Mouse (Mus musculus) layer of hippocampus, postnatal 25 days (tissue): ENCODE measurements at regions not wholly inside any gene's neighbourhood (a gene's known extent, or its start where the extent isn't known, plus 50 kb on each side); places are given as distances from the start of the nearest gene placed in this dataset.

ENCODE experiments used
- DNase-seq, 2 experiments: peaks; one replicate each; pipeline ENCODE4 v3.0.0; 2022; ENCODE audit warnings: mixed read lengths in 2 of 2, low spot score in 1 of 2; ENCODE audit errors: extremely low spot score in 1 of 2

DNA sequence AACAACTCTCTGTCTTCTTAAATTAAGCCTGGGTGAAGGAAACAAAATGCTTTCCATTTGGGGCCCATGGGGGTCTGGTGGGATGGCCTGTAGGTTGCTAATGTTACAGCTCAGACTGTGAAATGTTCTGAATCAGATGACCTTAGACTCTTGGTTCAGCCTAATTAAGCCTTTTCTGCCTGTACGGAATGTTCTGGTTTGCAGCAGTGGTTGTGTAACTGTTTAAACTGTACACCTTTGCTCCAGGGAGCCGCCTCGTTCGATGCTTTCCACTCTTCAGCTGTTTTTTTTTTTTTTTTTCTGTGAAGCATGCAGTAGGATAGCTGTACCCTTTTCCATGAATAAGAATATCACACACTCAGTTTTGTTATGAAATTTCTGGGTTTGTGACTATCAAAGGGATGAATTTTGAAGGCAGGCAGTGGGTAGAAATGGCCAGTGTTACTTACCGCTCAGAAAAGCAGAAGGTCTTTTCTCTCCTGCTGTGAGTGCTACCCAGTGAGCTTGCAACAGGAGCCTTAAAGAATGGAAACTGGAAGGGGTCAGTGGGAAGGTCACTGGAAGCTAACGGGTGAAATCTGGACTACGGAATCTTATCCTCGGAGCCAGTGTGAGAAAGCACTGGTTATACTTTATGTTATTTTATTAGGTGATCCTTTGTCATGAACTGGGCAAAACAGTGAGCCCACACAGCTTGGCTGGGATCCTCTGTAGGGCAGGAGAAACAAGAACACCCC lies 349.4 kb downstream of the Foxo1 start:
- DNase-seq, result no peak

DNA sequence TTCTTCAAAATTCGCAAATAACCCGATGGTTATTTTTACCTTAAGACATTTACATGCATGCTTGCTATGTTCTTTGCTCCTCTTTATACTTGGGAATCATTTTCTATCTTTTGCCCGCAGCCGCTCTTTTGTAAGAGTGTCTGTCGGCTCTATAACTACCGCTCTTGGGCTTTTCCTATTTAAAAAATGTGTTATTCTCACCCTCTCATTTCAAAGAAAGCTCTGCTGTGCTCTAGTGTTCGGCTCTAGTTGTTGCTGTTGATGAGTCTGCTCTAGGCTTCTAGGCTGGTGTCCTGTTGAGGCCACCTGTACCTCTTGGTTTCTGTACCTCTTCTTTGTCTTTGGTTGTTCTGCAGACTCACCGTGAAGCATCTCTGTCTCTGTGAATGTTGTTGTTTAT lies 343.7 kb downstream of the Foxo1 start:
- DNase-seq, result no peak

DNA sequence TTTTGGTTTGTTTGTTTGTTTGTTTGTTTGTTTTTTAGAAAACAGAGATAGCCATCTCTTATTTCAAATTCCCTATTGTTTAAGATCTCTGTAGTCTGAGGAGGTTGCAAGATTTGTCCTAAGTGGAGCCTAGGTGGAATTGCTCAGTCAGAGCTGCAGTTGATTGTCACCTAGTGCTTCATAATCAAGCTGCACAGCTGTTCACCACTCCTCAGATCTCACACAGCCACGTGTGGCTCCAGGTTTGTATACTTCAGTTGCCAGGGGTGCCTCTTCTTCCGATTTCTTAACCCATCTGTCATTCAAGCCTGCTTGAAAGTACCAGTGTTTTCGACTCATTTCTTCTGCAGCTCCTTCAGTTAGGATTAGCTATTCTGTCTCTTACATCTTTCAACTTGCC lies 342.3 kb downstream of the Foxo1 start:
- DNase-seq, result no peak

DNA sequence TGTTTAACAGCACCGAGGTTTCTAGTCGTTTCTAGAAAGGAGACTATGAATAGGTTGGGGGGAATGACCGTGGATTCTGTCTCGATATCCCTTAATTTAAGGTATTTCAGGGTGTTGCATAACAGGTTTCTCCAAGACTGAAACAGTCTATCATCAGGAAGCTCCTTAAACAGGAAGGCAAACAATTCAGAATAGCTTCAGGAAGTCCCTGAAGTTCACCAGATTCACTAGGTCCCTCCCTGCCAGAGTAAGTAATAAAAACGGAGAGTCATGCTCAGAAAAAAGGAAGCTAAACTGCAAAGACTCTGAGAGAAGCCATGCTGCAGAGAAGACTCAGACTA lies 339.9 kb downstream of the Foxo1 start:
- no peak for DNase-seq

DNA sequence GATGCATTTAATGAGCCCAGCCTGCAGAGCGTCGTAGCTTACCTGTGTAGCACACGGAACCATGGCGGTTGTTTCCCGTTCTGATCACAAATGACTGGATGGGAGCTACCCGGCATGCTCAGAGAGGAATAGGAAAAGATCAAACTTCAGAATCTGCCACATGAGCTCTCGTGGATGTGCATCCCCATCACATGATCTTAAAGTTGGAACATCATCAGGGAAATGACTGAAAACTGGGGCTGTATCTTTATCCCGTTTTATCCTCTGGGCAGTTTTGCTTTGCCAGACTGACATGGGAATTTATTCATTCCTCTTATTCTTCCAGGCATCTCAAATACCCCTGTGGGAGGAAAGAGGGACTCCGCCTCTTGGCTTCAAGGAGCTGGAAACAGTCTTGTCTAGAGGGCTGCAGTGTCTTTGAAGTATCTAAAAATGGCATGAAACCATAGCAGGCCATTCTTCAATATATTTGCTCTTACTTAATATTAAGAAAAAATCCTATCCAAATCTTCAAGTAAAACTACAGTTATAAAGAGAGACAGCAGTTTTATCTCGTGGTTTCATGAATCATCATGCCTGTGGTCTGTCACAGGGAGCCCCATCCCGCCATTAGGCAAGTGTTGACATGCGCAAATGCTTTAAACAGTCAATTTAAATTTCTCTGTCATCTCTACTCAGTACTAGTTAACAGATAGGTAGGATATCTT lies 339.4 kb downstream of the Foxo1 start:
- no peak for DNase-seq

DNA sequence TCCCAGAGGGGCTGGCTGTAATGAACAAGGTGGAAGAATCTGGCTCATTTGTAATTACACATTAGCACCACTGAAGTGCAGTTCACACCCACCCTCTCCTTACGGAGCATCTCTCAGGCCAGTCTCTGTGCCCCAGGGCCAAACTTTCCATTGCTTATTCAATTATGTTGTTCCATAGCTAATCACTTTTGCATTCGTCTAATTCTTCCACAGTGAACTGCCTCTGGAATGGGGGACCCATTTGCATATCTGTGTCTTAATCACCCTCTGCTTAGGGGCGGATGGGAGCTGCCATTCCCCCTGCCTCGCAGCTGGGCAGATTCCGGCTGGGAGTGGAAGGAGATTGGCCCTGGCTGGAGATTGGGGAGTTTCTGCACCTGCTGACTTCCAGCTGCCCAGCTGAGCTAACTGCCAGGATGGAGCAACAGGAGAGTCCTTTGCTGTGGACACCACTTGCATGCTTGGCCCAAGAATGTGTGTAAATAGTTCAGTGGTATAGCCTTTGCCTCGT lies 337.2 kb downstream of the Foxo1 start:
- DNase-seq, result no peak

DNA sequence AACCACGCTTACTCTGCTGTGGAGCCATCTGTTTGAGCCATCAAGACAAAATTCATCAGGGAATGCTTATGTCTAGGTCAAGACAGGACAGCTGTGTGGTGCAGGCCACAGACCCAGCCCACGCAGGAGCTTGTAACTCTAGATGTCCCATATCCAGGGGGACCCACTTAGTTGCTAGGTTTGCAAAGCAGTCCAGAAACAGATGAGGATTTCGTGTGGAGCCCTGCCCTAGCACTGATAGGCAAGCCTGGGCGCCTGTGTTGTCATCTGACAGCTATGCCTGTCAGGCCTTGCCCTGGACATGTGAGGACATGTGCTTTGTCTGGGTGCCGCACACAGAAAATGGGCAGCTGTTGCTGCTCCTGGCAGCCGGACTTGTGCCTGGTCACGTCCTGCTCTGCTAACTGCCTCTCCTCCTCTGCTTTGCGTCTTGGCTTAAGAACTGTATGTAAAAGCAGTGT lies 335.1 kb downstream of the Foxo1 start:
- no peak for DNase-seq

DNA sequence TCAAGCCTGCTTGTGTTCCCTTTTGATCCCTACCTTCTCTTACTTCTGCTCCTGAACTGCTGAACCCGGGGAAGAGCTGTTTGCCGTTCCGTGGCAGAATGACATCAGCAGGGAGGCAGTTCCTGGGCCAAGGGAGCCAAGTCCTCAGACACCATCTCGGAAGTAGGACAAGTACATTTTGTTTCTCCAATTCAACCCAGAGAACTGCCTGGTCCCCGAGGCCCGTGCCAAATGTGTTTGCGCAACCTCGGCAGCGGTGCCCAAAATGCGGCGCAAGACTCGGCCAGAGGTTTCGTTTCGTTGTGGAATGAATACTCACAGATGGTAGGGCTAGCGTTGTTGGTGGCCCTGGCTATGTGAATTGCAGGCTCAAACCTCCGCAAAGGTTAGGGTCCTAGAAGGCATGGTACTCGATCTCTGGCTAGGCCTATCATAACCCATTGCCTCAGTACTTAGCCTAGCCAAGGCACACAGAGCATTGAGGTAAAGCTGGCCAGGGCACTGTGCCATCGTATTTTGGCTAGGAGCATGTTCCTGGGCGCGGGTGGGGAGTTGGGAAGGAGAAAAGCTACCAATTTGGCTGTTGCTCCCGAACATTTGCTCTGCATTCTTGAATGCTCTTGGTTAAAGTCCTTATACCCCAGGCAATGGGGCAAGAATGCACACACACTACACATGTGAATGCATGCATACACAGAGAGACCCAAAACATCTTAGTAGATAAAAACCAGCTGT lies 333.0 kb downstream of the Foxo1 start:
- DNase-seq, result peak; percentile 23 to 54

DNA sequence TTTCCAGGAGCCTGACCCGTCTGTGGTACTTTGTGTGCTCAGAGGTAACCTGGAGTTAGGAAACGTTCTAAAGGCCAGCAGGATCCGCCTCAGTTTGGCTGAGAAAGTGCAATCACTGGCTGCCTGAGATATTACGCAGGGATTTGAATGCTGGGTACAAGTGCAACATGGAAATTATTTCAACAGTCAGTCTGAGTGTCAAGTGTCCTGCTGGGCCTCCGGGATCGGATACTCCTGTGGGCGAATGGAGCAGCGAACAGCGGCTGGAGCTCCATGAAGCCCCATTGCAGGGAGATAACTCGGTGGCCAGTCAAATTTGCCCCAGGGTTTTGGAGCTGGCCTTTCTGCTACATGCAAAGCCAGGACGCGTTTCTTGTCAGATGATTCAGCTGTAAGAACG lies 332.4 kb downstream of the Foxo1 start:
- DNase-seq, result no peak

DNA sequence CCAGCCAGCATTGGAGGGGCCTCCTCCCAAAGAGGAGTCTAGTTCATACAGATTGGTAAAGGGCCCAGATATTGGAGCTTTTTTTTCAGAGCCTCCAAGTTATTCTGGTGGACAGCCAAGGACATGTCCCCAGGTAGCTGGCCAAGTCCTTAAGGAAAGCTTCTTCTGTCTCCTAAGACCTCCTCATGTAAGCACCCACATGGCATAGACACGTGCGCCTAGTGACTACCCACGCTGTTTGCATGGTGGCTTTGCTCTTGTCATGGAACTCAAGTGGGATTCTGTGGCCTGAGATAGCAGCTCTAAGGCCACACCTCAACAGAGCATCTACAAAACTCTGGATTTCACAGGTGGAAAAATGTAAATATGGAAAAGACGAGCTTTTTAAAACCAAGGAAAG lies 332.0 kb downstream of the Foxo1 start:
- DNase-seq, result no peak

DNA sequence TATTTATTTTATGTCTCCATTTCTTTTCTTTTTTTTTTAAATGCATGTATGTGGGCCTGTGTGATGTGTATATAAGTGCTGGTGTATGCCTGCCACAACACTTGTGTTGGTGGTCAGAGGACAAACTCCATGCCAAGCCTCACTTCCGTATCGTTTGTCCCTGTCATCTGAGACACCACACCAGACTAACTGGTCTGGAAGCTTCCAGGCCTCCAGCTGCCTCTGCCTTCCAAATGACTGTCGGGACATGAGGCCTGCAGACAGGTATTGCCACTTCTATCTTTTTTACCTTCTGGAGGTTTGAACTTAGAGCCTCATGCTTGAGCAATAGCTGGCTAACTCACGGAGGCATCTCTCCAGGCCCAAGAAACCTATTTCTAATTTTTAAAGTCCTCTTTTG lies 318.3 kb downstream of the Foxo1 start:
- DNase-seq, result no peak

DNA sequence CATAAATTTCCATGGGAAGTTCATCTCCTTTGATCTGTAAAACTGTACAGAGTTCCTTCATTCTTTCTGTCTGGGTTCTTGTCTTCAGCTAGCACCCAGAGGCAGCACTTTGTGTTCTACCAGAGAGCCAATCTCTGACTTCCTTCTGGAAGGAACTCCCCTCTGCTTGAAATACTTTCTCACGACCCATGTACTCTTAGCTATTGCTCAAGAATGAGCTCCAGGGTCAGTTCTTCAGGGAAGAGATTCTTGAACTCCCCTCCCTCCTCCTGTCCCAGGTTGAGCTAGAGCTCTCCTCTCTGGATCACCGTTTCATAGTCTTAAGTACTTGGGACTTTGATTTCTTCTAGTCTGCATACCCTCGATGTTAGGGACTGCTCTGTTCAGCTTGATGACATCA lies 311.8 kb downstream of the Foxo1 start:
- DNase-seq, result no peak

DNA sequence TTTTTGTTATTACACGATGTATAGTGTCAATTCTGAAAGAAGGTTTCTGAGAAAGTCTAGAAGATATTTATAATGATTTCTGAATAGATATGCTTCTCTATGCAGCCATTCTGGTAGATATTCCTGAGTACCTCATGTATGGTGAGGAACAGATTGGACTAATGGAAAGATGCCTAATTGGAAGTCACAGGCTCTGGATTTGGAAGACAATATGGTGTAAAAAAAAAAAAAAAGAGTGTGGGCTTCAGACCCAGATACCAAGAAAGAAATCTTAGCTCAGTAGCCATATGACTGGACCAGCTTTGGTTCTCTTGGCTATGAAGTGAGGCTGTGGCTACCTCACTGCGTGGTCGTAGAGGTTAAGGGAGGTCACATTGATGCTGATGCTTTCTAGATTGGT lies 311.0 kb downstream of the Foxo1 start:
- DNase-seq, result no peak

DNA sequence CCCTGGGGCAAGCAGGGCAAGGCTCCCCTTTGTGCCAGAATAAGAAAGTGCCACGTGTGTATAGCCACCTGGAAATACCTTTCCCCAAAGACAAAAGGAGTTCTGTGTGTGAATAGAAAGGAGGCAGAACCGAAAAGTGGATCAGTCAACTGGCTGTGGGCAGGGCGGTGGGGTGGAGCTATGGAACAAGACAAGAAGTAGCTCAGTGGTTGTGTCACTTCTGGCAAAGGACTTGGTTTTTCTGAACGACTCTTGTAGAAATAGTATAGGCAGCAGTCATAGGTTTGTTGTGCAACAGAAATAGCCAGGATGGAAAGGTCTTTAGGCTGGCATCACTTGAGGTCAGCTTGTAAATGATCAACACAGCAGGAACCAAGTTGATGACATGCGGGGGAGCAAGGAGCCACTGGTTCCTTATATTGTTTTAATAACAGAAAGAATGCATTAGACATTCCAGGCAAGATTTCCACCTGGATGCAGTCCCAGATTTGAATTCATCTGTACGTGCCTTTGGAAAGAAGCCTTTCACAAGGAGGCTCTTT lies 308.6 kb downstream of the Foxo1 start:
- no peak for DNase-seq

DNA sequence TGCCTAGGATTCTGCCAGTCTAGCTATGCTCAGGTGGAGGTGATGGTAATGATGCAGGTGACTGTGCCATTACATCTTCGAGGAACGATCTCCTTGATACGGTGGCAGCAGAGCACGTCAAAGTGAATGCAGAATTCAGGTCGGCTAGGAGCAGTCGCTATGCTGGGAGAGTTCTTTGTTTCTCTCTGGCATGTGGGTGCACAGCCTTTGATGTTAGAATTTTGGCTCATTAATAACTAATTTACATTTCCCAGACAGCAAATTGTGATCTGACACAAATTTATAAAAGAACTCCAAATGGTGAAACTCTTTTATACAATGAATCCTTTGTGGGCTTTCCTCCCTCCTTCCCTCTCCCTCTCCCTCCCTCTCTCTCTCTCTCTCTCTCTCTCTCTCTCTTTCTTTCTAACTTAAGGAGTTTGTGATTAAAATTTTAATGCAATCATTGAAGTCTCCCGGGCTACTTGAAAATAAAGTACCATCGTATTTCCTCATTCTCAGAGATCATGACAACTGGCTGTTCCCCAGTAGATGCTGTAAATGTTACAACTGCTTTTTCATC lies 307.2 kb downstream of the Foxo1 start:
- DNase-seq, result no peak

DNA sequence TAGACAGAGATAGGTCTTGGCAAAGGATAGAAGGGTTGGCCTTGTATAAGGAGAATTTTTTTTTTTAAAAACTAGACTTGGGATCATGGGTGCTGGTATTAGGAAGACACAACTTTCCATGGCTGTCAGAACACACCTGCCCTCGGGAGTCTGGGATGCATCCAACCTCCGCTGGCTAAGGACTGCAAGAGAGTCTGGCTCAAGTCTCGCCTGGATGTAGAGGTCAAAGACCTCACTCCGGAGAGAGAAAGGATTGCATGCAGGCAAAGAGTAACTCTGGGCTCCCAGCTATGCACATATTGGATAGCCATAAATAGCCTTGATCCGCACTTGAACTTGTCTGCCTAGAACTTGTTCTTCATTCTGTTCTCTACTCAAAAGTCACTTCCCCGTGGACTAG lies 306.2 kb downstream of the Foxo1 start:
- DNase-seq, result no peak

DNA sequence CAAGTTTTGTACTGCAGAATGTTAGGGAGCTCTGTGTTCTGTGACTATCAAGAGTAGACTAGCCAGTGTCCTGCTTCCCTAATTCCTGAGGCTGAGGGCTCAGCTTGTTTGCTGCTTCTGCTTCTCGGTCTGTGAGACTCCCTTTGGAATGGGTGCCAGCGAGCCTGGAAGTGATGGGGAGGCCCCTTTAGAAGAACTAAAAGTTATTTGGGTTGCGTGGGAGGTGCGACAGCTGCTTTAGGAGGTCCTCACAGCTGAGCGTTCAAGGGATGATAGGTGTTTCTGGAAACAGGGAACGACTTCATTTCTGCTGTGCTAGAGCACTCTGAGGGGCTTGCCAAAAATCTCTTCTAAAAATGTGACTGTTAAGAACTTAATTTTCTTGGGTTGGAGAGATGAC lies 305.7 kb downstream of the Foxo1 start:
- DNase-seq, result peak in 1 of 2 experiments; percentile 12

DNA sequence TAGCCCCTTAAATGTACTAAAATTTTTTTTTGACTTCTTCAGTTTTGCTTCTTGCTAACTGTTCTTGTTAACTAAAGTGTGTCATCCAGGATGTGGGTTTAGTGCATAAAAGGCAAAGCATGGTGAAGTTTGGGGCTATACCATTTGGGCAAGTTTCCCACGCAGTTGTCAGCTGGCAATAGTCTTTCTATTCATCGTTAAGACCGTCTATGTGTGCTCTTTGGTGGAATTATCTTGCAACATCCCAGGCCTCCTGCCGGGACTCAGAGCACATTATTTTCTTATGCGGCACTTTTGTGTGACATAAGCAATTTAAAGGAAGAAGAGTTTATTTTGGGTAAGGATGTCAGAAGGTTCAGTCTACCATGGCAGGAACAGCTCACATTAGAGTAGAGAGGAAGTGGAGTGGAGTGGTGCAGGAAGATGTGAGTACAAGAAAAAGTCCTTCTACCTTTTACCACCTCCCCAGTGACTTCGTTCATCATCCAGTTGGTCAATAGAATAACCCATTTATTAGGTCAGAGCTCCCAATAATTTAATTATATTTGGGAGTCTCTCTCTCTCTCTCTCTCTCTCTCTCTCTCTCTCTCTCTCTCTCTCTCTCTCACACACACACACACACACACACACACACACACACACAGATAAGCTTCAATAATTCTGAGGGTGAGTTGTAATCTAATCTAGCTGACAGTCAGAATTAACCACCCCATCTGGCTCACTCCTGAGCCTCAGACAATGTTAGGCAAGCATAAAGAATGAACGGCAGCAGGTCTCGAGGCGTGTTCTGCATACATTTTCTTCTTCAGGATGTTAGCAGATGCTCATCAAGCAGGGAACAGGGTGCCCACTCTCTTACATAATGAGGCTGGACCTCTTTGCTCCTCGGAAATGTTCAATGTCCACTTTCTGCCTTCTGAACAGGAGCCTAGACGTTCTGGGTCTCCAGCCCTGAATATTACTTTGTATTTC lies 304.7 kb downstream of the Foxo1 start:
- DNase-seq, result no peak

DNA sequence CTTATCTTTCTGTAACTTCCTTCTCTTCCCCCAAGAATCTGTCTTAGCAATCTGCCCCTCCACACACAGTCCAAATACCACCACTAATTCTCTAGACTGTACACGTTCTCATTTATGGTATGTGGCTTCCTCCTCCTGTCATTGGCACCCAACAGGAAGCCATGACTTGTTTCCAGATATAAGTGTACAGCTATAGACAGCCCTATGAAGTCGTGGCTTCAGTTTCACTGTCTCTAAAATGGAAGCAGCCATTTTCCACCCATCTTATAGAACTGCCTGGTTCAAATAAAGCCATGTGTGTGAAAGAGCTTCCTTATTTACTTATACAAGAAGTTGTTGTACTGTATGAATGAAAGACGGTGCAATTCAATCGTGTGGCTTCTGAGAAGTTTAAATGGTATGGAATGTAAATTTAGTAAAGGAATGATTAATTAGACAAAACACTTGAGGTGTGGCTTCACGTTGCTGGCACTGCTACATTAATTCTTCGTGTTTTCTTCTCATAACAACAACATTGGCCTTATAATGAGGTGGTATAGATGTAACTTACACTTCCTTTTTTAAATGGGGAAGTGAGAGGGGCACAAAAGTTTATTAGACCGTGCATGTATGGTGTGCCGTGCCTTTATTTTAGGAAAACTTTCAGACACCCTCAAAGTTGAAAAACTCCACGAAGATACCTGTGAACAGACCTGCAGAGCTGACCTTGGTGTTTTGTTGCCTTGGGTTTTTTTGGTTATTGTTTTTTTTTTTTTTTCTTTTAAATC lies 299.7 kb downstream of the Foxo1 start:
- no peak for DNase-seq
